Mouse (Mus musculus) left cerebral cortex, adult 2 months (tissue): ENCODE measurements around the gene Nags. TPM values are rescaled to one million over a fixed set of nuclear protein-coding genes. Genes with fewer than 3 reads are reported as not detected.

Source experiments
- DNase-seq, 2 experiments: peaks; one replicate each; pipeline ENCODE4 v3.0.0; 2021 to 2022; ENCODE audit warnings: low spot score in 2 of 2, mixed read lengths in 1 of 2; ENCODE audit errors: extremely low spot score in 1 of 2
- H3K27ac ChIP-seq: fragments of 200-600 bp; 2 replicates; pipeline ENCODE4 v1.8.1; 2022
- H3K4me3 ChIP-seq: fragments of 200-600 bp; 2 replicates; pipeline ENCODE4 v1.8.1; 2022
- CTCF ChIP-seq: fragments of 200-600 bp; IDR thresholded peaks from 2 replicates; pipeline ENCODE4 v1.8.1; 2022; ENCODE audit warnings: antibody characterized with exemption, mild to moderate bottlenecking, moderate library complexity
- intact Hi-C: fragments of 180-260 bp; cut with DNase I; formaldehyde crosslinking; loops from one replicate; pipeline ENCODE4 v1.15.1; 2025
- total RNA-seq, 2 experiments: library from RNA; stranded (reverse); gene quantifications; 2 replicates each; pipeline ENCODE4 v1.2.3; 2021

Gene Nags
- total RNA-seq, 2 experiments from 2014 or later: 0.11 TPM; not detected in 1

- no peak for DNase-seq
- H3K27ac ChIP-seq: no peak overlapping the region
- intact Hi-C loops: loop anchor here (5.0 kb wide), 2 partner anchors 108 to 172 kb away; partner anchors contain the start of genes Asb16 and Dusp3
- no peak for TF ChIP-seq CTCF
- H3K4me3 ChIP-seq: no peak overlapping the region
Measured at GRCm38 (mm10) chr11:102159781-102160180, 14.5 kb downstream of the Nags start.

GRCm38 (mm10) chr11:102165971-102166722 lies 20.8 kb downstream of the Nags start:
- Histone ChIP-seq H3K27ac (no peak overlapping the region), H3K4me3 (no peak overlapping the region)
- no peak for TF ChIP-seq CTCF
- intact Hi-C loops: no loop called here
- no peak for DNase-seq

- H3K27ac ChIP-seq: no peak overlapping the region
- TF ChIP-seq CTCF: no peak
- intact Hi-C loops: no loop called here
- DNase-seq: no peak
- no peak overlapping the region for H3K4me3 ChIP-seq
Measured at GRCm38 (mm10) chr11:102167539-102167938, 22.2 kb downstream of the Nags start.

GRCm38 (mm10) chr11:102168689-102169088 lies 23.4 kb downstream of the Nags start:
- DNase-seq: no peak
- no peak overlapping the region for H3K4me3 ChIP-seq
- no peak for TF ChIP-seq CTCF
- H3K27ac ChIP-seq: no peak overlapping the region
- intact Hi-C loops: no loop called here

GRCm38 (mm10) chr11:102179836-102180235 lies 34.5 kb downstream of the Nags start:
- no peak for DNase-seq
- no peak overlapping the region for H3K27ac ChIP-seq
- no peak for TF ChIP-seq CTCF
- H3K4me3 ChIP-seq: no peak overlapping the region
- intact Hi-C loops: no loop called here

- Histone ChIP-seq H3K4me3 (peak overlapping the region; percentile 91), H3K27ac (peak overlapping the region; percentile 93)
- intact Hi-C loops: no loop called here
- no peak for TF ChIP-seq CTCF
- no peak for DNase-seq
Measured at GRCm38 (mm10) chr11:102184253-102184645, 38.9 kb downstream of the Nags start.

GRCm38 (mm10) chr11:102184646-102185495 lies 39.6 kb downstream of the Nags start, which contains the start of gene Lsm12:
Gene Lsm12, minus strand, starts transcription at chr11:102185296.
- TF ChIP-seq CTCF: no peak
- DNase-seq: peak; percentile 93 to 96
- Histone ChIP-seq H3K27ac (peak within 1 kb of the TSS; percentile 93), H3K4me3 (peak within 1 kb of the TSS; percentile 91)
- intact Hi-C loops: no loop called here

GRCm38 (mm10) chr11:102185677-102186076 lies 40.4 kb downstream of the Nags start:
- no peak for TF ChIP-seq CTCF
- Histone ChIP-seq H3K27ac (peak overlapping the region; percentile 93), H3K4me3 (peak overlapping the region; percentile 91)
- DNase-seq: no peak
- intact Hi-C loops: no loop called here

GRCm38 (mm10) chr11:102186235-102186634 lies 40.9 kb downstream of the Nags start:
- TF ChIP-seq CTCF: no peak
- Histone ChIP-seq H3K27ac (no peak overlapping the region), H3K4me3 (no peak overlapping the region)
- intact Hi-C loops: no loop called here
- DNase-seq: no peak

GRCm38 (mm10) chr11:102188980-102189379 lies 43.7 kb downstream of the Nags start:
- Histone ChIP-seq H3K4me3 (peak overlapping the region; percentile 62), H3K27ac (peak overlapping the region; percentile 92)

GRCm38 (mm10) chr11:102189461-102190436 lies 44.4 kb downstream of the Nags start, which contains the start of gene G6pc3:
Gene G6pc3, plus strand, starts transcription at chr11:102189620.
- DNase-seq: peak; percentile 89
- H3K27ac ChIP-seq: peak within 1 kb of the TSS; percentile 92
- peak within 1 kb of the TSS; percentile 62 for H3K4me3 ChIP-seq
- TF ChIP-seq CTCF: no peak
- intact Hi-C loops: loop anchor here (2.0 to 10.0 kb wide), 4 partner anchors 29 to 245 kb away; partner anchors contain the start of genes BC030867 and Grn

More at GRCm38 (mm10) chr11:102188980-102189379, 43.7 kb downstream of the Nags start:
- intact Hi-C loops: loop anchor here (2.0 kb wide), 2 partner anchors 30 to 40 kb away; no protein-coding TSS in a partner anchor
- no peak for TF ChIP-seq CTCF
- no peak for DNase-seq
